Mouse (Mus musculus): ENCODE results near the gene Adm2. TPM values are rescaled to one million over a fixed set of nuclear protein-coding genes. Genes with fewer than 3 reads are reported as not detected.

Adm2 gene
- polyA plus RNA-seq, 1 experiment: not detected

DNA sequence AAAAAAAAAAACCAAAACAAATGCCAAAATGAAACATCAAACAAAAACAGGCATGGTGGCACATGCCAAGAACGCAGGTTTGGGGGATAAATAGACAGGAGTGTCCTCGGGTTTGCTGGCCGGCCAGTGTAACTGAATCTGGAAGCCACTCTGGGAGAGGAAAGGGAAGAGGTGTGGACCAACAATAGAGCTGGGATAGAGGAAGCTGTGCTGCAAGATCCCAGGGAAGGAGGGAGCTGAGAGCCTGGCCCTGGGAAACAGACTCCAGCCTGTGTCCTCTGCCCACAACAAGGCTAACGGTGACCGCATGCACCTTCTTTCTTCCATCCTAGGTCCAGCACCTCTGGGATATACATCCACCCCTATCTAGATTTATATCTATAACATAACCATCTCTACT lies 27.9 kb downstream of the Adm2 start:
- no peak for TF ChIP-seq POLR2A (IDR thresholded peaks at IDR 0.05; ENCODE audit: extremely low read depth, insufficient read depth, low read length)
- TF ChIP-seq CTCF (IDR thresholded peaks at IDR 0.05; ENCODE audit: extremely low read depth, insufficient read depth, low read length): no peak
- no peak overlapping the region for H3K27ac ChIP-seq (ENCODE audit: insufficient read depth, low read length)
- H3K4me3 ChIP-seq (ENCODE audit: insufficient read depth, low read length): no peak overlapping the region

DNA sequence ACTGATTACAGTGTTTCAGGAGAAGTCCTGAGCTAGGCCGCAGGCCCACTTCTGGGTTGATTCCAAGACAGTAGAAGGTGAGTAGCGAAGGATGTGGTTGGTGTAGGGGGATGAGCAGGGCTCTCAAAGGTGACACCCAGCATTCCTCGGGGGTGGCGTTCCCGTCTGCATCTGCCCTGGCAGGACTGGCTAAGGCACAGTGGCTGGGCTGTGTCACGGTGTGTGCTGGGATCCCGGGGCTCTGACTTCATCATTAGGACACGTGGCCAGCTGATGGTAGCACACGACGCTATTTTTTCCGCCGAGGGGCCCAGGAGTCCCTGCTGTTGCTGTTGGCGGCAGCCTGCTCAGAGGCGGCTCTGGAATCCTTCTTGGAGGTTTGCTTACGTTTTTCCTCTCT lies 28.8 kb downstream of the Adm2 start:
- H3K4me1 ChIP-seq (ENCODE audit: control insufficient read depth, insufficient read depth, low read length): no peaks in the 10 kb centered on the region
- H3K27ac ChIP-seq (ENCODE audit: insufficient read depth, low read length): no peak overlapping the region
- H3K4me3 ChIP-seq (ENCODE audit: insufficient read depth, low read length): no peak overlapping the region
- TF ChIP-seq POLR2A (IDR thresholded peaks at IDR 0.05; ENCODE audit: extremely low read depth, insufficient read depth, low read length) (no peak), CTCF (IDR thresholded peaks at IDR 0.05; ENCODE audit: extremely low read depth, insufficient read depth, low read length) (no peak)

More for the DNA sequence above, 27.9 kb downstream of the Adm2 start:
- H3K4me1 ChIP-seq (ENCODE audit: control insufficient read depth, insufficient read depth, low read length): no peaks in the 10 kb centered on the region

DNA sequence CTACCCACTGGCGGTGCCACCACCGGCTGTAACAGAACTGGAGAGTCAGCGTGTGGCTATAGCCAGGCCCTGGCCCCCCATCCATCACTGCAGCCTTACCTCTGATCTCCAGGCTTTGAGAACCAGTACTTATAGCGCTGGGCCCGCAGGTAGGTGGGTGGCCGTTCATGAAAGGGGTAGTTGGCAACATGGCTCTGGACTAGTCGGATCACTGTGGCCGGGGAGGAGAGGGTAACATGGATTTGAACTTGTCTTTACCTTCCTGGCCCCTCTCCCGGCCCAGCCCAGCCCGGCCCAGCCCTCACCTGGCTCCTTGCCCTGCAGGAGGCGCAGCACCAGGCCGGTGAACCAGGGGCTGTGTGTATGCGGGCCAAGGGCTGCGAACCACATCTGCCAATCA lies 29.5 kb downstream of the Adm2 start:
- Histone ChIP-seq H3K27ac (ENCODE audit: insufficient read depth, low read length) (no peak overlapping the region), H3K4me3 (ENCODE audit: insufficient read depth, low read length) (no peak overlapping the region), H3K4me1 (ENCODE audit: control insufficient read depth, insufficient read depth, low read length) (no peaks in the 10 kb centered on the region)
- TF ChIP-seq POLR2A (IDR thresholded peaks at IDR 0.05; ENCODE audit: extremely low read depth, insufficient read depth, low read length) (no peak), CTCF (IDR thresholded peaks at IDR 0.05; ENCODE audit: extremely low read depth, insufficient read depth, low read length) (no peak)

DNA sequence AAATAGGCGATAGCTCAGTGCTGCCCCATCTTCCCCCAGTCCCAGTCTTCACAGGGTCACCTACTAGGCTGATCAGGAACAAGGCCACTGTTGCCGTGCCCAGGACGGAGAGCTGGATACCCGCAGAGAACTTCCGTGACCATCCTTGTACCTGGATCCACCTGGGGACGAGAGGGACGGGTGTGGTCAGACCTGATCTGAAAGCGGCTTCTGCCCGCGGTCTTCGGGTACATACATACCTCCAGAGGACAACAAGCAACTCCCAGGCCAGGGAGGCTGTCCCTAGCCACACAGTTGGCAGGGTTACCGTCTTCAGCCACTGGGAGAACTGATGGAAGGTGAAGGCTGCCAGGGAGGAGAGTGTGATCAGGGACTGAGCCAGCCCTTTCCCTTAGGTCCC lies 30.3 kb downstream of the Adm2 start:
- no peak overlapping the region for H3K27ac ChIP-seq (ENCODE audit: insufficient read depth, low read length)
- H3K4me3 ChIP-seq (ENCODE audit: insufficient read depth, low read length): no peak overlapping the region
- no peak for TF ChIP-seq CTCF (IDR thresholded peaks at IDR 0.05; ENCODE audit: extremely low read depth, insufficient read depth, low read length)
- TF ChIP-seq POLR2A (IDR thresholded peaks at IDR 0.05; ENCODE audit: extremely low read depth, insufficient read depth, low read length): no peak
- H3K4me1 ChIP-seq (ENCODE audit: control insufficient read depth, insufficient read depth, low read length): no peaks in the 10 kb centered on the region

DNA sequence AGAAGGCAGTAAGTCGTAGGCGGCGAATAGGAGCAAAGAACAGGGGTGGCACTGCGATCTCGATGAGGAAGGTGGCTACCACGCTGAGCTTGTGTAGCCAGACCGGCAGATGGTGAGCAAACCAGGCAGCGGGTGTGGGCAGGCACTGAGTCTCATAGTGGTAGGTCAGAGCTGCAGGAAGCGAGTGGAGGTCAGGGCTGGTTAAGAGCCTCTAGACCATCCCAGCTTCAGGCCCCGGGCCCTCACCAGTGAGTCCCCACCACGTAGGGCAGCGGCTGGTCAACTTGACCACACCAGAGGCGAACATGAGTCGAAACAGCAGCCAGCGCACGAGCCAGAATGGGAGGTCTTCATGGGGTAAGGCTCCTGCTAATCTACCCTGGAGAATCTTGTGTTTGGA lies 31.3 kb downstream of the Adm2 start:
- TF ChIP-seq CTCF (IDR thresholded peaks at IDR 0.05; ENCODE audit: extremely low read depth, insufficient read depth, low read length) (no peak), POLR2A (IDR thresholded peaks at IDR 0.05; ENCODE audit: extremely low read depth, insufficient read depth, low read length) (no peak)
- Histone ChIP-seq H3K27ac (ENCODE audit: insufficient read depth, low read length) (no peak overlapping the region), H3K4me1 (ENCODE audit: control insufficient read depth, insufficient read depth, low read length) (no peaks in the 10 kb centered on the region; the same call in 1 of the 2 replicates), H3K4me3 (ENCODE audit: insufficient read depth, low read length) (no peak overlapping the region)

DNA sequence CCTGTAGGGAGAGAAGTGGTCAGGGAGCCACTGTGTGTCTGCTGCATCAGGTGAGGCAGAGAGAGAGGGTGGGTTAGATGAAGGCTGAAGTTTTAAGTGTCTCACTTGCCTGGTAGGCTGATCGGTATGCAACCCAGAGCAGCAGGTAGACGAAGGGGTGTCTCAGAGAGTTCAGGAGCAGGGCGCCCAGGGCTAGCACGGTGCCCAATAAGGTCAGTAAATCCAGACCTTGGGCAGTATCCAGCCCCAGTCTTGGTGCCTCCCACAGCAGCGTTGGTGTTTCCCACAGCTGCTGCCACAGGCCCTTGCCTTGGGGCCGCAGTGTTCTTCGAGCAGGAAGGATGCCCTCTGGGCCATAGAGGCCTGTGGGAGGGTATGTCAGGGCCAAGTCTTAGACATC lies 31.9 kb downstream of the Adm2 start:
- TF ChIP-seq POLR2A (IDR thresholded peaks at IDR 0.05; ENCODE audit: extremely low read depth, insufficient read depth, low read length): no peak
- TF ChIP-seq CTCF (IDR thresholded peaks at IDR 0.05; ENCODE audit: extremely low read depth, insufficient read depth, low read length): no peak
- Histone ChIP-seq H3K4me3 (ENCODE audit: insufficient read depth, low read length) (peak overlapping the region; percentile 68; the same call in 1 of the 2 replicates), H3K4me1 (ENCODE audit: control insufficient read depth, insufficient read depth, low read length) (no peaks in the 10 kb centered on the region; the same call in 1 of the 2 replicates), H3K27ac (ENCODE audit: insufficient read depth, low read length) (no peak overlapping the region)

DNA sequence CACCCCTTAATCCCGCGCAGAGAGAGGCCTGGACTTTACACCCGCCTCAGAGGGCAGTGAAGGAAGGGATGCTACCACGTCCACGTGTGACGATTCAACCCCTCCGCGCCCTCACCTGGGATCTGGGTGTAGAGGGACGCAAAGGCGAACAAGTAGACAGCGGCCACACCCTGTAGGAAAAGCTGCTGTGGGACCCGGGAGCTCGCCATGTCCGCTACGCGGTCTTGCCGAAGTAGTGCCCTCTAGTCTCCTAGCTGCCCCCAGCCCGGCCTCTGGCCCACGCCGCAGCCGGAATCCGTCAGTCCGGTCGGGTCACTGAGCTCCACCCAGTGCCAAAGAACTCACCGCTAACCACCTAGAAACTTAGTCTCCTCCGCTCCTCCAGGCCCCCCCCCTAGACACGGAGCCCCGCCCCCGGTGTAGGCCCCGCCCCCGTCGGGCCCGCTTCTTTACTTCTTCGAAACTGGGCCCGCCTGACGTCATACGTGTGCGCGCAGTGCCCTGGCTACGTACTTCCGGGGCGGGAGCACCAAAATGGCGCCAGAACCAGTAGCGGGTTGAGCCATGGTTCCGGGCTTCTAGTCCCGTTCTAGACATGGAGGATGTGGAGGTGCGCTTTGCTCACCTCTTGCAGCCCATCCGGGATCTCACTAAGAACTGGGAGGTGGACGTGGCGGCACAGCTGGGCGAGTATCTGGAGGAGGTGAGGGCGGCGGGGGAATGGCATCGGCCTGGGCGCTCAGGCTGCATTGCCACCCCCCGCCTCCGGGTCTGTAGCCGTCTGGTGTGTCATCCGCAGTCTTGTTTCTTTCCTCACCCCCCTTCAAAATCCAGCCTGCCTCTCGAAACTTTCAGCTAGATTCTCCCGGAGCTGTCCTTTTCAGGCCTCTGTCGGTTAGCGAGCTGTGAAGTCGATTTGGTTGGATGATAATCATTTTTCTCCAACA lies 33.0 kb downstream of the Adm2 start, which contains the start of the genes Lmf2 and Ncaph2:
TSS of gene Lmf2 (minus strand) at position 419 of the 947 bp plus-strand sequence.
TSS of gene Ncaph2 (plus strand) at position 479 of the 947 bp plus-strand sequence.
- TF ChIP-seq CTCF (IDR thresholded peaks at IDR 0.05; ENCODE audit: extremely low read depth, insufficient read depth, low read length): no peak
- peak; percentile 72 for TF ChIP-seq POLR2A (IDR thresholded peaks at IDR 0.05; ENCODE audit: extremely low read depth, insufficient read depth, low read length)
- peak within 1 kb of the TSS; percentile 61; the same call in 1 of the 2 replicates for H3K27ac ChIP-seq (ENCODE audit: insufficient read depth, low read length)
- peak within 1 kb of the TSS; percentile 68 for H3K4me3 ChIP-seq (ENCODE audit: insufficient read depth, low read length)
- H3K4me1 ChIP-seq (ENCODE audit: control insufficient read depth, insufficient read depth, low read length): no peaks in the 10 kb centered on the region; the same call in 1 of the 2 replicates

DNA sequence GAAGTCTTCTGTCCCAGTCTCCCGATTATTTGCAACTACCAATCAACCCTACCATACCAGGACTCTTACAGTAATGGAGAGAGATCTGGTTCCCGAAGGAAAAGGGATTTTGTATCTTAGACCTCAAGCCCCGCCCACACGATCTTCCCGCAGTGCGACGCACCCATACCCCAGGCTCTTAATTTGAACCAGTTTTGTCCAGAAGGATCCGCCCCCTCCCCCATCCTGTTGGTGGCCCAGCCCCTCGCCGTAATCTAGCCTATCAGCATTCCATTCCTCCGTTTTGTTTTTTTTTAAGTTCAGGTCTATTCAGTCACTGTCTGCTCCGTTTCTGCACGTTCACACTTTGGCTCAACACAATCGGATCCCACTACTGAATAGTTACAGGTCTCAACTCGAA lies 33.9 kb downstream of the Adm2 start:
- H3K4me1 ChIP-seq (ENCODE audit: control insufficient read depth, insufficient read depth, low read length): no peaks in the 10 kb centered on the region; the same call in 1 of the 2 replicates
- H3K27ac ChIP-seq (ENCODE audit: insufficient read depth, low read length): 0 out of 2 replicates have a peak overlapping the region, but pooled peaks have one; percentile 61
- TF ChIP-seq POLR2A (IDR thresholded peaks at IDR 0.05; ENCODE audit: extremely low read depth, insufficient read depth, low read length) (no peak), CTCF (IDR thresholded peaks at IDR 0.05; ENCODE audit: extremely low read depth, insufficient read depth, low read length) (no peak)
- peak overlapping the region; percentile 68 for H3K4me3 ChIP-seq (ENCODE audit: insufficient read depth, low read length)

DNA sequence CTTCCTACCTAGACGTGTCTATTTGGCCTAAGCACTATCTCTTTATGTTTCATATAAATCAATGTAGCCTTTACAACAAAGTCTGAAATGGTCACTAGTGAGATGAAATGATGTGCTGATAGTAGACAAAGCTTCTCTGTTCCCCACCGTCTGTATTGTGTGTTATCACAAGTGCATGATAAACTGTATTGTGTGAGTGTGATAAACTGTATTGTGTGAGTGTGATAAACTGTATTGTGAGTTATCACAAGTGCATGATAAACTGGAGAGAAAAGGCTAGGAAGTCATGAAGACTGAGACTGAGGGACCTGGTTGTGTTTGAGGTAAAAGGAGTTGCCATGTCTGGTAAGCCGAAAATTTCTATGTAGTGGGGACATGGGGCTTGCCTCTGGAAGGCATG lies 36.3 kb downstream of the Adm2 start:
- TF ChIP-seq CTCF (IDR thresholded peaks at IDR 0.05; ENCODE audit: extremely low read depth, insufficient read depth, low read length) (no peak), POLR2A (IDR thresholded peaks at IDR 0.05; ENCODE audit: extremely low read depth, insufficient read depth, low read length) (no peak)
- no peak overlapping the region for H3K27ac ChIP-seq (ENCODE audit: insufficient read depth, low read length)
- no peak overlapping the region for H3K4me3 ChIP-seq (ENCODE audit: insufficient read depth, low read length)
- H3K4me1 ChIP-seq (ENCODE audit: control insufficient read depth, insufficient read depth, low read length): no peaks in the 10 kb centered on the region; the same call in 1 of the 2 replicates

All from cortical plate, adult 2 months (tissue).